Mouse (Mus musculus) midbrain, embryonic 16.5 days (tissue): Measurements from ENCODE around the gene Stx6. TPM values are rescaled to one million over a fixed set of nuclear protein-coding genes. Genes with fewer than 3 reads are reported as not detected.
"Not testable (repeated sequence)": the region's sequence is repeated elsewhere in the genome, so short reads cannot be mapped to it uniquely, and the experiment has no call there.

Experiments
- ATAC-seq: fragments of 200-750 bp; cut with Nextera tagmentation; 2 replicates; pipeline ENCODE4 v1.8.0; 2017; ENCODE audit warnings: moderate TSS enrichment
- H3K27ac ChIP-seq: fragments of 300-500 bp; sonication (generic); 2 replicates; pipeline ENCODE4 v1.5.1; 2014; ENCODE audit warnings: mild to moderate bottlenecking, low read length, mixed read lengths
- H3K27me3 ChIP-seq: fragments of 300-500 bp; sonication (generic); 2 replicates; pipeline ENCODE4 v1.6.1; 2014; ENCODE audit warnings: low read depth, low read length, mixed read lengths; ENCODE audit not compliant: control insufficient read depth, insufficient read depth
- H3K36me3 ChIP-seq: fragments of 300-500 bp; sonication (generic); 2 replicates; pipeline ENCODE4 v1.6.1; 2014; ENCODE audit warnings: mild to moderate bottlenecking, low read length, moderate library complexity, mixed read lengths; ENCODE audit not compliant: control insufficient read depth, insufficient read depth
- H3K4me1 ChIP-seq: fragments of 300-500 bp; sonication (generic); 2 replicates; pipeline ENCODE4 v1.6.1; 2014; ENCODE audit warnings: mild to moderate bottlenecking, low read length, mixed read lengths; ENCODE audit not compliant: control insufficient read depth, insufficient read depth
- H3K4me2 ChIP-seq: fragments of 300-500 bp; sonication (generic); 2 replicates; pipeline ENCODE4 v1.6.1; 2014; ENCODE audit warnings: mild to moderate bottlenecking, low read length, mixed read lengths
- H3K4me3 ChIP-seq: fragments of 300-500 bp; sonication (generic); 2 replicates; pipeline ENCODE4 v1.5.1; 2014; ENCODE audit warnings: low read depth, mild to moderate bottlenecking, low read length, moderate library complexity, mixed read lengths
- H3K9ac ChIP-seq: fragments of 300-500 bp; sonication (generic); 2 replicates; pipeline ENCODE4 v1.6.1; 2014; ENCODE audit warnings: low read depth, low read length, mixed read lengths
- H3K9me3 ChIP-seq: fragments of 300-500 bp; sonication (generic); replicated peaks from 2 replicates; pipeline ENCODE4 v1.6.1; 2014; ENCODE audit warnings: mild to moderate bottlenecking, low read length, mixed read lengths; ENCODE audit not compliant: control insufficient read depth, poor library complexity, severe bottlenecking
- WGBS: fragments of 180-500 bp; shearing (Covaris S2); extraction: QIAGEN DNeasy Blood & Tissue Kit; methylation state at CpG from one replicate; pipeline ENCODE4 v1.1.7; 2014; 5-methylcytosine and 5-hydroxymethylcytosine counted together
- polyA plus RNA-seq: library from polyadenylated mRNA; unstranded; fragments of >200 nt; fragmentation: Nextera tagmentation; extraction: Ambion mirVana; gene quantifications from 2 replicates; pipeline ENCODE4 v1.2.1, GENCODE M21; 2015

Stx6 gene
- polyA plus RNA-seq, 1 experiment from 2014 or later: 94.0 TPM

GRCm38 (mm10) chr1:155149403-155149802 is 9.1 kb upstream of the Stx6 start:
- no peak for ATAC-seq
- no peak overlapping the region for H3K4me3 ChIP-seq
- WGBS: 76% methylated on average over 3 of the region's 3 CpGs
- H3K4me2 ChIP-seq: no peak overlapping the region
- H3K36me3 ChIP-seq: no peaks in the 10 kb centered on the region
- H3K27me3 ChIP-seq: no peaks in the 10 kb centered on the region
- no peak overlapping the region for H3K9ac ChIP-seq
- no peaks in the 10 kb centered on the region for H3K4me1 ChIP-seq
- no peaks in the 10 kb centered on the region for H3K9me3 ChIP-seq
- no peak overlapping the region for H3K27ac ChIP-seq

GRCm38 (mm10) chr1:155150821-155151220 is 7.7 kb upstream of the Stx6 start:
- 88% methylated on average over 5 of the region's 5 CpGs for WGBS
- no peak overlapping the region for H3K4me2 ChIP-seq

GRCm38 (mm10) chr1:155153906-155154305 is 4.6 kb upstream of the Stx6 start:
- no peak for ATAC-seq

More at GRCm38 (mm10) chr1:155150821-155151220, 7.7 kb upstream of the Stx6 start:
- no peaks in the 10 kb centered on the region for H3K27me3 ChIP-seq
- H3K27ac ChIP-seq: no peak overlapping the region
- no peaks in the 10 kb centered on the region for H3K9me3 ChIP-seq
- ATAC-seq: no peak
- no peak overlapping the region for H3K4me3 ChIP-seq
- H3K9ac ChIP-seq: no peak overlapping the region
- H3K4me1 ChIP-seq: no peaks in the 10 kb centered on the region
- H3K36me3 ChIP-seq: no peaks in the 10 kb centered on the region

GRCm38 (mm10) chr1:155158970-155159484 is 512 bp downstream of the Stx6 start:
- peak overlapping the region; percentile 75 for H3K4me2 ChIP-seq
- no peaks in the 10 kb centered on the region for H3K36me3 ChIP-seq
- no peaks in the 10 kb centered on the region for H3K9me3 ChIP-seq
- H3K27ac ChIP-seq: peak overlapping the region; percentile 92
- WGBS: under 1% methylated on average over 45 of the region's 46 CpGs
- H3K9ac ChIP-seq: peak overlapping the region; percentile 92
- peaks cover 10% of the 10 kb centered on the region for H3K4me1 ChIP-seq
- peak overlapping the region; percentile 95 for H3K4me3 ChIP-seq
- H3K27me3 ChIP-seq: no peaks in the 10 kb centered on the region
- ATAC-seq: peak; percentile 82

More at GRCm38 (mm10) chr1:155153906-155154305, 4.6 kb upstream of the Stx6 start:
- no peak overlapping the region for H3K4me2 ChIP-seq
- no peak overlapping the region for H3K9ac ChIP-seq
- H3K27me3 ChIP-seq: no peaks in the 10 kb centered on the region
- H3K4me3 ChIP-seq: no peak overlapping the region
- H3K4me1 ChIP-seq: no peaks in the 10 kb centered on the region
- H3K36me3 ChIP-seq: no peaks in the 10 kb centered on the region
- no peaks in the 10 kb centered on the region for H3K9me3 ChIP-seq
- H3K27ac ChIP-seq: no peak overlapping the region
- WGBS: 78% methylated on average over 4 of the region's 4 CpGs

- Histone ChIP-seq H3K4me1 (no peaks in the 10 kb centered on the region; the same call in 1 of the 2 replicates), H3K27ac (no peak overlapping the region), H3K9me3 (no peaks in the 10 kb centered on the region), H3K27me3 (no peaks in the 10 kb centered on the region), H3K4me3 (no peak overlapping the region), H3K9ac (no peak overlapping the region), H3K4me2 (no peak overlapping the region), H3K36me3 (no peaks in the 10 kb centered on the region)
- WGBS: 93% methylated on average over 3 of the region's 3 CpGs
- ATAC-seq: no peak
These were observed 8.9 kb downstream of the Stx6 start for GRCm38 (mm10) chr1:155167453-155167852.

GRCm38 (mm10) chr1:155169935-155170334 is 11.4 kb downstream of the Stx6 start:
- no peak overlapping the region for H3K27ac ChIP-seq
- H3K4me2 ChIP-seq: no peak overlapping the region
- H3K27me3 ChIP-seq: no peaks in the 10 kb centered on the region
- H3K9me3 ChIP-seq: no peaks in the 10 kb centered on the region
- H3K4me3 ChIP-seq: no peak overlapping the region
- no peak for ATAC-seq
- H3K36me3 ChIP-seq: no peaks in the 10 kb centered on the region
- no peak overlapping the region for H3K9ac ChIP-seq
- H3K4me1 ChIP-seq: peaks cover 3% of the 10 kb centered on the region

GRCm38 (mm10) chr1:155172895-155173643 is 14.6 kb downstream of the Stx6 start:
- 95% methylated on average over 3 of the region's 3 CpGs for WGBS

GRCm38 (mm10) chr1:155173644-155174016 is 15.1 kb downstream of the Stx6 start:
- 84% methylated on average over 1 of the region's 1 CpGs for WGBS
- not testable (repeated sequence) for H3K4me1 ChIP-seq, H3K4me3 ChIP-seq, H3K27me3 ChIP-seq, H3K4me2 ChIP-seq, ATAC-seq, H3K36me3 ChIP-seq, H3K9ac ChIP-seq, H3K9me3 ChIP-seq, H3K27ac ChIP-seq

More at GRCm38 (mm10) chr1:155172895-155173643, 14.6 kb downstream of the Stx6 start:
- Histone ChIP-seq H3K4me2 (no peak overlapping the region), H3K4me3 (no peak overlapping the region), H3K9ac (no peak overlapping the region), H3K27me3 (no peaks in the 10 kb centered on the region), H3K9me3 (no peaks in the 10 kb centered on the region), H3K4me1 (peaks cover 3% of the 10 kb centered on the region), H3K27ac (no peak overlapping the region), H3K36me3 (peaks cover 9% of the 10 kb centered on the region)
- no peak for ATAC-seq

- H3K27me3 ChIP-seq: no peaks in the 10 kb centered on the region
- no peaks in the 10 kb centered on the region for H3K9me3 ChIP-seq
- no peak overlapping the region for H3K9ac ChIP-seq
- peaks cover 13% of the 10 kb centered on the region for H3K36me3 ChIP-seq
- no peak overlapping the region for H3K4me2 ChIP-seq
- WGBS: 86% methylated on average over 1 of the region's 1 CpGs
- H3K27ac ChIP-seq: no peak overlapping the region
- H3K4me3 ChIP-seq: no peak overlapping the region
- no peak for ATAC-seq
- H3K4me1 ChIP-seq: peaks cover 3% of the 10 kb centered on the region
These were observed 15.9 kb downstream of the Stx6 start for GRCm38 (mm10) chr1:155174424-155174823.
